Mouse (Mus musculus): ENCODE data around the gene Hist2h3b. TPM values are rescaled to one million over a fixed set of nuclear protein-coding genes. Genes with fewer than 3 reads are reported as not detected.
A peak's percentile ranks its signal among the peaks of the same experiment; 100 is the strongest.
"Not testable (repeated sequence)": the region's sequence is repeated elsewhere in the genome, so short reads cannot be mapped to it uniquely, and the experiment has no call there.

The Hist2h3b gene
- polyA plus RNA-seq, 1 experiment from 2014 or later: 57.2 TPM

- DNase-seq (ENCODE audit: low spot score): no peak
- H3K27me3 ChIP-seq (ENCODE audit: low read depth, poor library complexity, severe bottlenecking): no peaks in the 10 kb centered on the region
- no peaks in the 10 kb centered on the region for H3K36me3 ChIP-seq
- H3K9me3 ChIP-seq (replicated peaks): no peaks in the 10 kb centered on the region
- 89% methylated on average over 5 of the region's 5 CpGs for WGBS
- H3K27ac ChIP-seq (replicated peaks): peak overlapping the region; percentile 1; the same call in 1 of the 2 replicates
- H3K4me3 ChIP-seq: no peak overlapping the region
- peaks cover 37% of the 10 kb centered on the region for H3K4me1 ChIP-seq
Measured at GRCm38 (mm10) chr3:96260220-96260619, 8.2 kb upstream of the Hist2h3b start.

GRCm38 (mm10) chr3:96261623-96262022 is 6.8 kb upstream of the Hist2h3b start:
- no peak for DNase-seq (ENCODE audit: low spot score)
- Histone ChIP-seq H3K4me3 (peak overlapping the region; percentile 68), H3K9me3 (replicated peaks) (no peaks in the 10 kb centered on the region), H3K27me3 (ENCODE audit: low read depth, poor library complexity, severe bottlenecking) (no peaks in the 10 kb centered on the region), H3K36me3 (no peaks in the 10 kb centered on the region), H3K27ac (replicated peaks) (peak overlapping the region; percentile 96), H3K4me1 (peaks cover 37% of the 10 kb centered on the region)
- 55% methylated on average over 3 of the region's 3 CpGs for WGBS

- H3K4me3 ChIP-seq: peak overlapping the region; percentile 68
- under 1% methylated on average over 19 of the region's 19 CpGs for WGBS
Measured at GRCm38 (mm10) chr3:96262216-96262875, 6.1 kb upstream of the Hist2h3b start.

GRCm38 (mm10) chr3:96262979-96263550 is 5.4 kb upstream of the Hist2h3b start, which contains the start of gene Hist2h4:
Gene Hist2h4, minus strand, starts transcription at chr3:96263311.
- DNase-seq (ENCODE audit: low spot score): peak; percentile 95
- Histone ChIP-seq H3K4me3 (peak within 1 kb of the TSS; percentile 68), H3K36me3 (no peaks in the 10 kb centered on the region), H3K27ac (replicated peaks) (peak within 1 kb of the TSS; percentile 96), H3K4me1 (peaks cover 49% of the 10 kb centered on the region), H3K27me3 (ENCODE audit: low read depth, poor library complexity, severe bottlenecking) (no peaks in the 10 kb centered on the region), H3K9me3 (replicated peaks) (no peaks in the 10 kb centered on the region)
- under 1% methylated on average over 40 of the region's 40 CpGs for WGBS

More at GRCm38 (mm10) chr3:96262216-96262875, 6.1 kb upstream of the Hist2h3b start:
- H3K9me3 ChIP-seq (replicated peaks): no peaks in the 10 kb centered on the region
- no peaks in the 10 kb centered on the region for H3K27me3 ChIP-seq (ENCODE audit: low read depth, poor library complexity, severe bottlenecking)
- peaks cover 42% of the 10 kb centered on the region for H3K4me1 ChIP-seq
- no peaks in the 10 kb centered on the region for H3K36me3 ChIP-seq
- peak; percentile 87 for DNase-seq (ENCODE audit: low spot score)
- H3K27ac ChIP-seq (replicated peaks): peak overlapping the region; percentile 96

GRCm38 (mm10) chr3:96263558-96264403 is 4.7 kb upstream of the Hist2h3b start:
- peaks cover 51% of the 10 kb centered on the region for H3K4me1 ChIP-seq

GRCm38 (mm10) chr3:96264404-96264949 is 4.0 kb upstream of the Hist2h3b start:
- peak; percentile 43 for DNase-seq (ENCODE audit: low spot score)
- Histone ChIP-seq H3K9me3 (replicated peaks) (no peaks in the 10 kb centered on the region), H3K4me3 (peak overlapping the region; percentile 68), H3K36me3 (no peaks in the 10 kb centered on the region), H3K4me1 (peaks cover 51% of the 10 kb centered on the region), H3K27ac (replicated peaks) (peak overlapping the region; percentile 96), H3K27me3 (ENCODE audit: low read depth, poor library complexity, severe bottlenecking) (no peaks in the 10 kb centered on the region)
- WGBS: 79% methylated on average over 7 of the region's 7 CpGs

More at GRCm38 (mm10) chr3:96263558-96264403, 4.7 kb upstream of the Hist2h3b start:
- peak; percentile 63 for DNase-seq (ENCODE audit: low spot score)
- Histone ChIP-seq H3K27ac (replicated peaks) (peak overlapping the region; percentile 96), H3K27me3 (ENCODE audit: low read depth, poor library complexity, severe bottlenecking) (no peaks in the 10 kb centered on the region), H3K36me3 (no peaks in the 10 kb centered on the region), H3K4me3 (peak overlapping the region; percentile 68), H3K9me3 (replicated peaks) (no peaks in the 10 kb centered on the region)
- WGBS: 8% methylated on average over 27 of the region's 27 CpGs

GRCm38 (mm10) chr3:96266132-96266710 is 2.2 kb upstream of the Hist2h3b start:
- Histone ChIP-seq H3K4me1 (peaks cover 49% of the 10 kb centered on the region), H3K9me3 (replicated peaks) (no peaks in the 10 kb centered on the region), H3K4me3 (no peak overlapping the region), H3K27me3 (ENCODE audit: low read depth, poor library complexity, severe bottlenecking) (no peaks in the 10 kb centered on the region), H3K36me3 (no peaks in the 10 kb centered on the region), H3K27ac (replicated peaks) (peak overlapping the region; percentile 96)
- DNase-seq (ENCODE audit: low spot score): no peak
- WGBS: 91% methylated on average over 8 of the region's 8 CpGs

- WGBS: 83% methylated on average over 4 of the region's 4 CpGs
- H3K4me3 ChIP-seq: peak overlapping the region; percentile 51
Measured at GRCm38 (mm10) chr3:96267541-96267940, 913 bp upstream of the Hist2h3b start.

GRCm38 (mm10) chr3:96268776-96269378 is 423 bp downstream of the Hist2h3b start:
- H3K9me3 ChIP-seq (replicated peaks); H3K36me3 ChIP-seq; H3K27me3 ChIP-seq (ENCODE audit: low read depth, poor library complexity, severe bottlenecking): not testable (repeated sequence)
- peak; percentile 48 for DNase-seq (ENCODE audit: low spot score)
- Histone ChIP-seq H3K4me1 (peaks cover 26% of the 10 kb centered on the region), H3K27ac (replicated peaks) (peak overlapping the region; percentile 96), H3K4me3 (peak overlapping the region; percentile 68)
- WGBS: under 1% methylated on average over 16 of the region's 44 CpGs

More at GRCm38 (mm10) chr3:96267541-96267940, 913 bp upstream of the Hist2h3b start:
- no peak for DNase-seq (ENCODE audit: low spot score)
- Histone ChIP-seq H3K36me3 (no peaks in the 10 kb centered on the region), H3K27me3 (ENCODE audit: low read depth, poor library complexity, severe bottlenecking) (no peaks in the 10 kb centered on the region), H3K4me1 (peaks cover 35% of the 10 kb centered on the region), H3K27ac (replicated peaks) (peak overlapping the region; percentile 96), H3K9me3 (replicated peaks) (no peaks in the 10 kb centered on the region)

GRCm38 (mm10) chr3:96269511-96270474 is 1.3 kb downstream of the Hist2h3b start, which contains the start of gene Hist2h2bb:
Gene Hist2h2bb, plus strand, starts transcription at chr3:96269752.
- under 1% methylated on average over 45 of the region's 45 CpGs for WGBS
- Histone ChIP-seq H3K27ac (replicated peaks) (peak within 1 kb of the TSS; percentile 96), H3K9me3 (replicated peaks) (no peaks in the 10 kb centered on the region), H3K27me3 (ENCODE audit: low read depth, poor library complexity, severe bottlenecking) (no peaks in the 10 kb centered on the region), H3K4me3 (peak within 1 kb of the TSS; percentile 68), H3K4me1 (peaks cover 17% of the 10 kb centered on the region), H3K36me3 (no peaks in the 10 kb centered on the region)
- peak; percentile 92 for DNase-seq (ENCODE audit: low spot score)

Data from midbrain, embryonic 10.5 days (tissue).